Mouse (Mus musculus) liver, embryonic 14.5 days (tissue): ENCODE measurements around the gene Gtse1. TPM values are rescaled to one million over a fixed set of nuclear protein-coding genes. Genes with fewer than 3 reads are reported as not detected.

Experiments used
- ATAC-seq: fragments of 200-750 bp; cut with Nextera tagmentation; 2 replicates; pipeline ENCODE4 v1.8.0; 2017; ENCODE audit warnings: moderate number of reproducible peaks, mild to moderate bottlenecking, moderate library complexity; ENCODE audit not compliant: insufficient read depth
- DNase-seq, 3 experiments: peaks; one replicate each; pipeline ENCODE4 v3.0.0-alpha.2; 2012 to 2013; ENCODE audit warnings: low read depth in 3 of 3, low spot score in 3 of 3
- H3K27ac ChIP-seq: fragments of 300-500 bp; sonication (generic); 2 replicates; pipeline ENCODE4 v1.5.1; 2014; ENCODE audit warnings: moderate library complexity, mild to moderate bottlenecking, control low read depth, inconsistent platforms
- H3K27me3 ChIP-seq: fragments of 300-500 bp; sonication (generic); 2 replicates; pipeline ENCODE4 v1.6.1; 2014; ENCODE audit warnings: mild to moderate bottlenecking, low read length, moderate library complexity; ENCODE audit not compliant: control insufficient read depth, insufficient read depth
- H3K36me3 ChIP-seq: fragments of 300-500 bp; sonication (generic); replicated peaks from 2 replicates; pipeline ENCODE4 v1.6.1; 2014; ENCODE audit warnings: low read depth; ENCODE audit not compliant: control insufficient read depth, insufficient read depth
- H3K4me1 ChIP-seq, 2 experiments: fragments of 200-500 bp in 1 of 2; fragments of 300-500 bp in 1 of 2; sonication (generic) in 1 of 2; replicated peaks; 2 replicates each; pipeline ENCODE4 v1.6.1; 2012 to 2014; ENCODE audit warnings: antibody characterized with exemption in 1 of 2, inconsistent platforms in 1 of 2, low read length in 1 of 2; ENCODE audit not compliant: control insufficient read depth in 2 of 2, insufficient read depth in 2 of 2
- H3K4me2 ChIP-seq: fragments of 300-500 bp; sonication (generic); 2 replicates; pipeline ENCODE4 v1.6.1; 2014; ENCODE audit warnings: low read depth, mild to moderate bottlenecking, control low read depth, moderate library complexity
- H3K4me3 ChIP-seq, 2 experiments: fragments of 200-500 bp in 1 of 2; fragments of 300-500 bp in 1 of 2; sonication (generic) in 1 of 2; 2 replicates each; pipeline ENCODE4 v1.5.1; 2012 to 2014; ENCODE audit warnings: low read depth in 2 of 2, low read length in 2 of 2, mild to moderate bottlenecking in 2 of 2, control low read depth in 1 of 2, inconsistent platforms in 1 of 2, moderate library complexity in 1 of 2; ENCODE audit not compliant: insufficient read depth in 1 of 2
- H3K9ac ChIP-seq: fragments of 300-500 bp; sonication (generic); replicated peaks from 2 replicates; pipeline ENCODE4 v1.6.1; 2014; ENCODE audit warnings: mild to moderate bottlenecking, control low read depth, moderate library complexity
- H3K9me3 ChIP-seq: fragments of 300-500 bp; sonication (generic); 2 replicates; pipeline ENCODE4 v1.6.1; 2016; ENCODE audit warnings: low read length, mixed read lengths; ENCODE audit not compliant: control insufficient read depth
- CTCF ChIP-seq: IDR thresholded peaks from 2 replicates; pipeline ENCODE4 v1.5.1; 2016; ENCODE audit warnings: antibody characterized with exemption, low read depth, control low read depth
- EP300 ChIP-seq: IDR thresholded peaks from 2 replicates; pipeline ENCODE4 v1.6.1; 2016; ENCODE audit warnings: antibody characterized with exemption, low read depth
- WGBS: fragments of 180-500 bp; shearing (Covaris S2); extraction: QIAGEN DNeasy Blood & Tissue Kit; methylation state at CpG from one replicate; pipeline ENCODE4 v1.1.7; 2014; ENCODE audit not compliant: insufficient replicate concordance; 5-methylcytosine and 5-hydroxymethylcytosine counted together
- polyA plus RNA-seq, 2 experiments: library from polyadenylated mRNA; depleted of rRNA in 1 of 2; stranded (reverse) in 1 of 2; unstranded in 1 of 2; fragments of >200 nt; fragmentation: Nextera tagmentation in 1 of 2; extraction: Ambion mirVana in 1 of 2; gene quantifications; 2 replicates each; pipeline versions ENCODE4 v1.2.1 to v1.2.3; 2012 to 2014

Gtse1 gene
- polyA plus RNA-seq, 2 experiments, result 20.6 to 21.1 TPM

- peaks cover 98% of the 10 kb centered on the region for H3K36me3 ChIP-seq
- TF ChIP-seq CTCF (peak; percentile 98), EP300 (no peak)
- peak; percentile 30; the same call in 1 of the 2 replicates for ATAC-seq
These were observed 8.2 kb downstream of the Gtse1 start for GRCm38 (mm10) chr15:85867696-85868095.

DNA sequence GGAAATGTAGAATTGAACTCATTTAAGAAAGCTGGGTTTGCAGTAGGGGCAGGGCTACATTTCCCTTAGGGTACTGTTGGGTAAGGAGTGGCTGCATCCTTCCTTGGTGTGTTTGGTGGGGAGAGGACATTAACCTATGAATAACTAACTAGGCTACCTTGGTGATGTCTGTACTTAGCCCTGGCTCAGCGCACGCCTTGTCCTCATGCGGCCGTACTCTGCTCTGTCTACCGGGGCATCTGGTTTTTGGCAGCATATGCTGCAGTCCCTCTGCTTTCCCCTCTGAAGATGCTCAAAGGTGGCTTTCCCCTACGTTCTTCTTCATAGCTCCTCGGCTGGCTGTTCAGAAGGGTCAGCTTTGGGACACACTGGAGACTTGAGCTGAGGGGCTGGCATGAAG is 17.8 kb downstream of the Gtse1 start:
- Histone ChIP-seq H3K4me2 (no peak overlapping the region), H3K9ac (no peak overlapping the region), H3K9me3 (no peaks in the 10 kb centered on the region), H3K36me3 (peaks cover 40% of the 10 kb centered on the region), H3K27me3 (no peaks in the 10 kb centered on the region), H3K27ac (no peak overlapping the region), H3K4me3 (no peak overlapping the region), H3K4me1 (peaks cover 2 to 5% of the 10 kb centered on the region in 2 experiments; a peak in 1 of 4 replicates)
- ATAC-seq (no peak), DNase-seq (no peak)
- TF ChIP-seq CTCF (no peak), EP300 (no peak)
- 85% methylated on average over 7 of the region's 7 CpGs for WGBS

More at GRCm38 (mm10) chr15:85867696-85868095, 8.2 kb downstream of the Gtse1 start:
- Histone ChIP-seq H3K4me3 (no peak overlapping the region), H3K4me2 (no peak overlapping the region), H3K9ac (no peak overlapping the region), H3K4me1 (no peaks in the 10 kb centered on the region), H3K27ac (no peak overlapping the region), H3K9me3 (no peaks in the 10 kb centered on the region), H3K27me3 (no peaks in the 10 kb centered on the region)
- WGBS, result 48% methylated on average over 6 of the region's 6 CpGs
- peak in 2 of 3 experiments; percentile 42 to 47 for DNase-seq

GRCm38 (mm10) chr15:85878848-85879497 is 19.4 kb downstream of the Gtse1 start, which contains the start of gene Trmu:
Gene Trmu (plus strand): TSS chr15:85879312.
- ATAC-seq (peak; percentile 95), DNase-seq (peak; percentile 77 to 79 (median 78))
- peak within 1 kb of the TSS; percentile 89 for H3K4me2 ChIP-seq
- TF ChIP-seq CTCF, result peak; percentile 78
- TF ChIP-seq EP300, result no peak
- H3K9ac ChIP-seq, result peak within 1 kb of the TSS; percentile 85
- no peaks in the 10 kb centered on the region for H3K27me3 ChIP-seq
- peaks cover 2 to 5% of the 10 kb centered on the region in 2 experiments; a peak in 1 of 4 replicates for H3K4me1 ChIP-seq
- no peaks in the 10 kb centered on the region for H3K9me3 ChIP-seq
- peaks cover 30% of the 10 kb centered on the region for H3K36me3 ChIP-seq
- peak within 1 kb of the TSS; percentile 14 for H3K27ac ChIP-seq
- 1% methylated on average over 48 of the region's 50 CpGs for WGBS
- H3K4me3 ChIP-seq, result peak within 1 kb of the TSS; percentile 64 to 91

DNA sequence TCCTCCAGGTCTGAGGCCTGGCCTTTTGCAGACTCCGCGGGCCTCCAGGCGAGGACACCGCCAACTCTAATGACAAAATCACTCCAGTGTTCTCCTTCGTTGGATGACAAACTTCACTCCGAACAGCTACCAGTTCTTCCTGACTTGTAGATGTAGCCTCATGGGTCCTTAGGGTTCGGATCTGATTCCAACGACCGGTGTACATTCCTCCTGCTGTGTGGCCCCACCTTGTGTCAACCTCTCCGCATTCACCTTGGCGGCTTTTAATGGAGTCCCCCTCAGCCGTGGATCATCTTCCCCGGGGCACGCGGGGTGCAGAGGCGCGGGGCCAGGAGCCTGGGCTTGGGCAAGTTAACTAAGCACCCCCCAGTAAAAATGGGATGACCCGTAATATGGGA is 20.0 kb downstream of the Gtse1 start:
- Histone ChIP-seq H3K4me1 (peaks cover 2 to 5% of the 10 kb centered on the region in 2 experiments; a peak in 1 of 4 replicates), H3K4me2 (peak overlapping the region; percentile 89), H3K4me3 (peak overlapping the region; percentile 64 to 91), H3K36me3 (peaks cover 27% of the 10 kb centered on the region), H3K27me3 (no peaks in the 10 kb centered on the region), H3K9ac (peak overlapping the region; percentile 85), H3K27ac (peak overlapping the region; percentile 14), H3K9me3 (no peaks in the 10 kb centered on the region)
- under 1% methylated on average over 18 of the region's 18 CpGs for WGBS
- TF ChIP-seq CTCF (no peak), EP300 (no peak)
- DNase-seq (no peak), ATAC-seq (peak; percentile 58; the same call in 1 of the 2 replicates)

DNA sequence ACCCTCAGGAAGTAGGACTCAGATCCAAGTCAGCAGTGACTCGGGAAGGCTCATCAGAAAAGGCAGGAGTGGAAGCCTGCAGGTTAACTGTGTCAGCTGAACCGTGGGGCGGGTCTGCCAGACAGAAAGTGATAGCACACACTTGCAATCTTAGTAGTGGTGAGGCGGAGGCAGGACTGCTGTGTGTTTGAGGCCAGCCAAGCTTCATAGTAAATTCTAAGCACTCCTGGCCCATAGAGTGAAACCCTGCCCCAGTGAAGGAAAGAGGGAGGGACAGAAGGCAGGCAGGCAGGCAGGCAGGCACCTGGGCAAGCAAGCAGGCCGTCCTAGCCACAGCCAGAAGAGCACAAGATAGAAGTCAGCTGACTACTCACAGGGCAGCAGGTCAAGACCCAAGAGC is 26.1 kb downstream of the Gtse1 start:
- TF ChIP-seq EP300 (no peak), CTCF (no peak)
- WGBS, result 69% methylated on average over 5 of the region's 5 CpGs

More for the DNA sequence above, 26.1 kb downstream of the Gtse1 start:
- Histone ChIP-seq H3K36me3 (peaks cover 5% of the 10 kb centered on the region), H3K4me3 (no peak overlapping the region), H3K27me3 (no peaks in the 10 kb centered on the region), H3K9ac (no peak overlapping the region), H3K4me2 (no peak overlapping the region), H3K27ac (no peak overlapping the region), H3K4me1 (no peaks in the 10 kb centered on the region), H3K9me3 (no peaks in the 10 kb centered on the region)
- DNase-seq (no peak), ATAC-seq (no peak)
